Mouse (Mus musculus): ENCODE data around the gene 1700003E16Rik. TPM values are rescaled to one million over a fixed set of nuclear protein-coding genes. Genes with fewer than 3 reads are reported as not detected.

1700003E16Rik gene
- polyA plus RNA-seq, 1 experiment from 2014 or later = 1.6 TPM

GRCm38 (mm10) chr6:83115682-83116372 is 40.4 kb upstream of the 1700003E16Rik start:
- H3K4me3 ChIP-seq (replicated peaks; ENCODE audit: low read depth, low read length) = peak overlapping the region; percentile 64
- H3K4me2 ChIP-seq (ENCODE audit: low read length) = peak overlapping the region; percentile 85
- peaks cover 25% of the 10 kb centered on the region for H3K4me1 ChIP-seq (replicated peaks; ENCODE audit: insufficient read depth, low read length)
- H3K9ac ChIP-seq (ENCODE audit: low read depth, low read length) = peak overlapping the region; percentile 76
- no peak for TF ChIP-seq CTCF (IDR thresholded peaks at IDR 0.05; ENCODE audit: low read depth)
- no peaks in the 10 kb centered on the region for H3K27me3 ChIP-seq (ENCODE audit: insufficient read depth, low read length)
- H3K27ac ChIP-seq = peak overlapping the region; percentile 76
- ATAC-seq (replicated peaks; ENCODE audit: low FRiP score, low read depth) (peak; percentile 4), DNase-seq (ENCODE audit: low spot score) (no peak)
- H3K36me3 ChIP-seq (ENCODE audit: insufficient read depth, low read length) = 0 out of 2 replicates have a peak, but pooled peaks cover 5% of the 10 kb centered on the region
- no peaks in the 10 kb centered on the region for H3K9me3 ChIP-seq (replicated peaks; ENCODE audit: low read length)
- 2% methylated on average over 48 of the region's 48 CpGs for WGBS

GRCm38 (mm10) chr6:83116373-83117164 is 39.6 kb upstream of the 1700003E16Rik start:
- peaks cover 26% of the 10 kb centered on the region for H3K4me1 ChIP-seq (replicated peaks; ENCODE audit: insufficient read depth, low read length)
- 69% methylated on average over 11 of the region's 11 CpGs for WGBS
- H3K9ac ChIP-seq (ENCODE audit: low read depth, low read length) = peak overlapping the region; percentile 76
- H3K4me2 ChIP-seq (ENCODE audit: low read length) = peak overlapping the region; percentile 85
- DNase-seq (ENCODE audit: low spot score) (no peak), ATAC-seq (replicated peaks; ENCODE audit: low FRiP score, low read depth) (no peak)
- H3K27me3 ChIP-seq (ENCODE audit: insufficient read depth, low read length) = no peaks in the 10 kb centered on the region
- H3K27ac ChIP-seq = no peak overlapping the region
- H3K36me3 ChIP-seq (ENCODE audit: insufficient read depth, low read length) = 0 out of 2 replicates have a peak, but pooled peaks cover 5% of the 10 kb centered on the region
- H3K4me3 ChIP-seq (replicated peaks; ENCODE audit: low read depth, low read length) = peak overlapping the region; percentile 64
- TF ChIP-seq CTCF (IDR thresholded peaks at IDR 0.05; ENCODE audit: low read depth) = no peak
- H3K9me3 ChIP-seq (replicated peaks; ENCODE audit: low read length) = no peaks in the 10 kb centered on the region

GRCm38 (mm10) chr6:83117165-83117438 is 39.1 kb upstream of the 1700003E16Rik start:
- Histone ChIP-seq H3K36me3 (ENCODE audit: insufficient read depth, low read length) (0 out of 2 replicates have a peak, but pooled peaks cover 5% of the 10 kb centered on the region), H3K4me1 (replicated peaks; ENCODE audit: insufficient read depth, low read length) (peaks cover 29% of the 10 kb centered on the region), H3K27me3 (ENCODE audit: insufficient read depth, low read length) (no peaks in the 10 kb centered on the region), H3K27ac (no peak overlapping the region), H3K9ac (ENCODE audit: low read depth, low read length) (no peak overlapping the region), H3K4me3 (replicated peaks; ENCODE audit: low read depth, low read length) (no peak overlapping the region), H3K9me3 (replicated peaks; ENCODE audit: low read length) (no peaks in the 10 kb centered on the region), H3K4me2 (ENCODE audit: low read length) (no peak overlapping the region)
- no peak for ATAC-seq (replicated peaks; ENCODE audit: low FRiP score, low read depth)
- no peak for DNase-seq (ENCODE audit: low spot score)
- no peak for TF ChIP-seq CTCF (IDR thresholded peaks at IDR 0.05; ENCODE audit: low read depth)
- 73% methylated on average over 4 of the region's 4 CpGs for WGBS

GRCm38 (mm10) chr6:83117616-83118015 is 38.6 kb upstream of the 1700003E16Rik start:
- H3K9ac ChIP-seq (ENCODE audit: low read depth, low read length) = no peak overlapping the region
- no peak for DNase-seq (ENCODE audit: low spot score)
- 0 out of 2 replicates have a peak, but pooled peaks cover 5% of the 10 kb centered on the region for H3K36me3 ChIP-seq (ENCODE audit: insufficient read depth, low read length)
- peaks cover 34% of the 10 kb centered on the region for H3K4me1 ChIP-seq (replicated peaks; ENCODE audit: insufficient read depth, low read length)
- H3K27me3 ChIP-seq (ENCODE audit: insufficient read depth, low read length) = no peaks in the 10 kb centered on the region
- H3K9me3 ChIP-seq (replicated peaks; ENCODE audit: low read length) = no peaks in the 10 kb centered on the region
- no peak overlapping the region for H3K27ac ChIP-seq
- no peak for TF ChIP-seq CTCF (IDR thresholded peaks at IDR 0.05; ENCODE audit: low read depth)
- no peak overlapping the region for H3K4me3 ChIP-seq (replicated peaks; ENCODE audit: low read depth, low read length)
- 86% methylated on average over 13 of the region's 13 CpGs for WGBS
- no peak for ATAC-seq (replicated peaks; ENCODE audit: low FRiP score, low read depth)
- no peak overlapping the region for H3K4me2 ChIP-seq (ENCODE audit: low read length)

- Histone ChIP-seq H3K4me1 (replicated peaks; ENCODE audit: insufficient read depth, low read length) (peaks cover 40% of the 10 kb centered on the region), H3K27ac (no peak overlapping the region), H3K36me3 (ENCODE audit: insufficient read depth, low read length) (0 out of 2 replicates have a peak, but pooled peaks cover 5% of the 10 kb centered on the region), H3K9ac (ENCODE audit: low read depth, low read length) (no peak overlapping the region), H3K4me3 (replicated peaks; ENCODE audit: low read depth, low read length) (no peak overlapping the region), H3K4me2 (ENCODE audit: low read length) (no peak overlapping the region), H3K9me3 (replicated peaks; ENCODE audit: low read length) (no peaks in the 10 kb centered on the region), H3K27me3 (ENCODE audit: insufficient read depth, low read length) (no peaks in the 10 kb centered on the region)
- no peak for ATAC-seq (replicated peaks; ENCODE audit: low FRiP score, low read depth)
- TF ChIP-seq CTCF (IDR thresholded peaks at IDR 0.05; ENCODE audit: low read depth) = no peak
- WGBS = 75% methylated on average over 11 of the region's 11 CpGs
- DNase-seq (ENCODE audit: low spot score) = no peak
These were observed 37.8 kb upstream of the 1700003E16Rik start for GRCm38 (mm10) chr6:83118369-83118768.

- peak overlapping the region; percentile 43; the same call in 1 of the 2 replicates for H3K9ac ChIP-seq (ENCODE audit: low read depth, low read length)
- H3K4me2 ChIP-seq (ENCODE audit: low read length) = no peak overlapping the region
- H3K9me3 ChIP-seq (replicated peaks; ENCODE audit: low read length) = no peaks in the 10 kb centered on the region
- H3K27me3 ChIP-seq (ENCODE audit: insufficient read depth, low read length) = no peaks in the 10 kb centered on the region
- 55% methylated on average over 14 of the region's 14 CpGs for WGBS
- no peak for TF ChIP-seq CTCF (IDR thresholded peaks at IDR 0.05; ENCODE audit: low read depth)
- H3K4me3 ChIP-seq (replicated peaks; ENCODE audit: low read depth, low read length) = no peak overlapping the region
- peaks cover 42% of the 10 kb centered on the region for H3K4me1 ChIP-seq (replicated peaks; ENCODE audit: insufficient read depth, low read length)
- ATAC-seq (replicated peaks; ENCODE audit: low FRiP score, low read depth) = no peak
- DNase-seq (ENCODE audit: low spot score) = no peak
- H3K36me3 ChIP-seq (ENCODE audit: insufficient read depth, low read length) = 0 out of 2 replicates have a peak, but pooled peaks cover 5% of the 10 kb centered on the region
- H3K27ac ChIP-seq = no peak overlapping the region
These were observed 37.1 kb upstream of the 1700003E16Rik start for GRCm38 (mm10) chr6:83118825-83119733.

Measured in kidney, postnatal 0 days (tissue).